Mouse (Mus musculus) E14TG2a.4 (cell line): ENCODE measurements around the gene Sdhc.

Source experiments
- CTCF ChIP-seq: conservative IDR thresholded peaks from 2 replicates; pipeline ENCODE4 v1.5.1; 2014; ENCODE audit warnings: low read length
- POU5F1 ChIP-seq: IDR thresholded peaks from 2 replicates; pipeline ENCODE4 v1.6.1; 2014; ENCODE audit warnings: low read length, borderline replicate concordance

DNA sequence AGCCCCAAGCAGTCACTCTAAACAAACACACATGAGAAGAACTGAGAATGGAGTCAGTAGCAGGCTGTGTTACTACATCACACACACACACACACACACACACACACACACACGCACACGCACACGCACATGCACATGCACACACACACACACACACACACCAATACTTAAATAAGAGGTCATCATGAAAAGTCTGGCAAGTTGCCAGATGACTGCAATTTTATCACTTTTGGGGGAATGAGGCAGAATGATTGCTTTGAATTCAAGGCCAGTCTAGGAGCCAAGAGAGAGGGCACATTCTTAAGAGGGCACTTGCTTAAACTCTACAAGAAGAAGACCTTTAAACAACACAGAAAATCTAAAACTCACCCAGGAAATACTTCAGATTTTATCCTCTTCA is 12.1 kb upstream of the Sdhc start:
- no peak for TF ChIP-seq CTCF
- no peak for TF ChIP-seq POU5F1
